Mouse (Mus musculus) cortical plate, adult 2 months (tissue): ENCODE results near the gene Oxld1.

Experiments
- CTCF ChIP-seq: fragments of 200-500 bp; IDR thresholded peaks from 2 replicates; pipeline ENCODE4 v1.5.1; 2011; ENCODE audit warnings: mild to moderate bottlenecking, control low read depth, low read length; ENCODE audit not compliant: insufficient read depth; ENCODE audit errors: extremely low read depth
- POLR2A ChIP-seq: fragments of 200-500 bp; IDR thresholded peaks from 2 replicates; pipeline ENCODE4 v1.6.1; 2011; ENCODE audit warnings: mild to moderate bottlenecking, low read length, control low read depth; ENCODE audit not compliant: insufficient read depth; ENCODE audit errors: extremely low read depth

GRCm38 (mm10) chr11:120497436-120497835, 39.6 kb upstream of the Oxld1 start:
- TF ChIP-seq CTCF (no peak), POLR2A (no peak)
